Mouse (Mus musculus) stomach, embryonic 14.5 days (tissue): ENCODE measurements around the gene Pgk2. TPM values are rescaled to one million over a fixed set of nuclear protein-coding genes. Genes with fewer than 3 reads are reported as not detected.
"Not testable (repeated sequence)": the region's sequence is repeated elsewhere in the genome, so short reads cannot be mapped to it uniquely, and the experiment has no call there.

Experiments
- ATAC-seq: fragments of 200-750 bp; cut with Nextera tagmentation; 2 replicates; pipeline ENCODE4 v1.8.0; 2017; ENCODE audit warnings: low read depth, moderate TSS enrichment; ENCODE audit not compliant: insufficient number of reproducible peaks, insufficient read depth, low FRiP score
- H3K27ac ChIP-seq: fragments of 300-500 bp; sonication (generic); 2 replicates; pipeline ENCODE4 v1.5.1; 2014; ENCODE audit warnings: mild to moderate bottlenecking, low read length, moderate library complexity, mixed read lengths
- H3K27me3 ChIP-seq: fragments of 300-500 bp; sonication (generic); 2 replicates; pipeline ENCODE4 v1.6.1; 2014; ENCODE audit warnings: low read length, control low read depth, mixed read lengths; ENCODE audit not compliant: control insufficient read depth, insufficient read depth
- H3K36me3 ChIP-seq: fragments of 300-500 bp; sonication (generic); 2 replicates; pipeline ENCODE4 v1.6.1; 2014; ENCODE audit warnings: mild to moderate bottlenecking, control low read depth, low read length, moderate library complexity, mixed read lengths; ENCODE audit not compliant: control insufficient read depth, insufficient read depth
- H3K4me1 ChIP-seq: fragments of 300-500 bp; sonication (generic); 2 replicates; pipeline ENCODE4 v1.6.1; 2014; ENCODE audit warnings: low read length, control low read depth, mixed read lengths; ENCODE audit not compliant: control insufficient read depth, insufficient read depth
- H3K4me2 ChIP-seq: fragments of 300-500 bp; sonication (generic); replicated peaks from 2 replicates; pipeline ENCODE4 v1.6.1; 2014; ENCODE audit warnings: low read depth, low read length, control low read depth
- H3K4me3 ChIP-seq: fragments of 300-500 bp; sonication (generic); 2 replicates; pipeline ENCODE4 v1.5.1; 2014; ENCODE audit warnings: low read depth, low read length, control low read depth
- H3K9ac ChIP-seq: fragments of 300-500 bp; sonication (generic); replicated peaks from 2 replicates; pipeline ENCODE4 v1.6.1; 2014; ENCODE audit warnings: low read depth, mild to moderate bottlenecking, control low read depth, low read length, moderate library complexity, mixed read lengths
- H3K9me3 ChIP-seq: fragments of 300-500 bp; sonication (generic); 2 replicates; pipeline ENCODE4 v1.6.1; 2016; ENCODE audit warnings: low read depth, low read length, control low read depth; ENCODE audit not compliant: control insufficient read depth
- WGBS: fragments of 180-500 bp; shearing (Covaris S2); extraction: QIAGEN DNeasy Blood & Tissue Kit; methylation state at CpG from one replicate; pipeline ENCODE4 v1.1.7; 2014; 5-methylcytosine and 5-hydroxymethylcytosine counted together
- polyA plus RNA-seq: library from polyadenylated mRNA; unstranded; fragments of >200 nt; fragmentation: Nextera tagmentation; extraction: Ambion mirVana; gene quantifications from 2 replicates; pipeline ENCODE4 v1.2.1, GENCODE M21; 2014

Pgk2 gene
- not detected in 2 replicates for polyA plus RNA-seq

DNA sequence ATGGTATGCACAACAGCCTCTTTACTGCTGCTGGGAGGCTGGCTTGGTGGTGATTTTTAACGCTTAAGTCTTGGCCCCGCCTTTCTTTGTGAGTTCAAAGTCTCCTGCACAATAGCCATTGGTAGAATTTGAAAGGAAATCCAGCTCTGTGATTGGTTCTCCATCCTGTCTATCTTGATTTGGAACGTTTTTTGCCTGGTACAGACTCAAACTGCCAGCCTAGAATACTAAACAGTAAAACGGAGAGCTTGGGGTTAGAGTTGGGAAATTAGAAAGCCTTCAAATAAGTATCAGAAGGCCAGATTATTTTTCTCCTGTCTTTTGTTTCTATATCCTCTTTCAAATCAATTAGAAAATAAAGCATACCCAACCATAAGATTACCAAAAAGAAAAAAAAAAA lies at the start of gene Pgk2:
Gene Pgk2, minus strand, starts transcription at position 101 of the 400 bp plus-strand sequence.
- Histone ChIP-seq H3K27me3 (no peaks in the 10 kb centered on the region), H3K4me3 (no peak within 1 kb of the TSS), H3K36me3 (no peaks in the 10 kb centered on the region), H3K4me1 (no peaks in the 10 kb centered on the region), H3K9ac (no peak within 1 kb of the TSS), H3K9me3 (no peaks in the 10 kb centered on the region), H3K4me2 (no peak within 1 kb of the TSS), H3K27ac (no peak within 1 kb of the TSS)
- 78% methylated on average over 4 of the region's 4 CpGs for WGBS
- no peak for ATAC-seq

GRCm38 (mm10) chr17:40252487-40252886 lies 44.0 kb upstream of the Pgk2 start:
- Histone ChIP-seq H3K4me3 (no peak overlapping the region), H3K4me2 (no peak overlapping the region), H3K9ac (no peak overlapping the region), H3K27ac (no peak overlapping the region), H3K4me1 (no peaks in the 10 kb centered on the region), H3K36me3 (no peaks in the 10 kb centered on the region), H3K9me3 (no peaks in the 10 kb centered on the region), H3K27me3 (no peaks in the 10 kb centered on the region)
- ATAC-seq: no peak
- 79% methylated on average over 1 of the region's 1 CpGs for WGBS

GRCm38 (mm10) chr17:40242135-40242534 lies 33.7 kb upstream of the Pgk2 start, which contains the start of gene Crisp3:
Gene Crisp3, minus strand, starts transcription at chr17:40242288.
- no peak for ATAC-seq
- Histone ChIP-seq H3K36me3 (no peaks in the 10 kb centered on the region), H3K4me2 (no peak within 1 kb of the TSS), H3K4me3 (no peak within 1 kb of the TSS), H3K9ac (no peak within 1 kb of the TSS), H3K4me1 (no peaks in the 10 kb centered on the region), H3K27ac (no peak within 1 kb of the TSS), H3K9me3 (no peaks in the 10 kb centered on the region), H3K27me3 (no peaks in the 10 kb centered on the region)

- not testable (repeated sequence) for H3K4me3 ChIP-seq, H3K27me3 ChIP-seq, H3K36me3 ChIP-seq, H3K9ac ChIP-seq, H3K4me2 ChIP-seq, ATAC-seq, H3K9me3 ChIP-seq, H3K4me1 ChIP-seq, H3K27ac ChIP-seq
These were observed 6.6 kb downstream of the Pgk2 start for GRCm38 (mm10) chr17:40201803-40202202.

GRCm38 (mm10) chr17:40190192-40190591 lies 18.2 kb downstream of the Pgk2 start:
- 81% methylated on average over 4 of the region's 4 CpGs for WGBS
- not testable (repeated sequence) for ATAC-seq, H3K4me3 ChIP-seq

GRCm38 (mm10) chr17:40157729-40158359 lies 50.6 kb downstream of the Pgk2 start:
- H3K36me3 ChIP-seq, H3K4me2 ChIP-seq, H3K4me3 ChIP-seq, H3K4me1 ChIP-seq, H3K9me3 ChIP-seq, H3K9ac ChIP-seq, ATAC-seq, H3K27me3 ChIP-seq, H3K27ac ChIP-seq: not testable (repeated sequence)
- 36% methylated on average over 8 of the region's 8 CpGs for WGBS

More at GRCm38 (mm10) chr17:40190192-40190591, 18.2 kb downstream of the Pgk2 start:
- H3K4me2 ChIP-seq, H3K9me3 ChIP-seq, H3K9ac ChIP-seq, H3K36me3 ChIP-seq, H3K27me3 ChIP-seq, H3K27ac ChIP-seq, H3K4me1 ChIP-seq: not testable (repeated sequence)

Other genes starting within 250 kb of the Pgk2 start
- gene AC192777.2, start 113.2 kb downstream of the Pgk2 start, polyA plus RNA-seq: not detected in 2 replicates
- not detected in 2 replicates for gene Crisp3, start 33.6 kb upstream of the Pgk2 start, polyA plus RNA-seq
- not detected in 2 replicates for gene Crisp1, start 110.6 kb upstream of the Pgk2 start, polyA plus RNA-seq